Mouse (Mus musculus): ENCODE measurements at regions not wholly inside any gene's neighbourhood (a gene's known extent, or its start where the extent isn't known, plus 50 kb on each side); places are given as distances from the start of the nearest gene placed in this dataset.

DNA sequence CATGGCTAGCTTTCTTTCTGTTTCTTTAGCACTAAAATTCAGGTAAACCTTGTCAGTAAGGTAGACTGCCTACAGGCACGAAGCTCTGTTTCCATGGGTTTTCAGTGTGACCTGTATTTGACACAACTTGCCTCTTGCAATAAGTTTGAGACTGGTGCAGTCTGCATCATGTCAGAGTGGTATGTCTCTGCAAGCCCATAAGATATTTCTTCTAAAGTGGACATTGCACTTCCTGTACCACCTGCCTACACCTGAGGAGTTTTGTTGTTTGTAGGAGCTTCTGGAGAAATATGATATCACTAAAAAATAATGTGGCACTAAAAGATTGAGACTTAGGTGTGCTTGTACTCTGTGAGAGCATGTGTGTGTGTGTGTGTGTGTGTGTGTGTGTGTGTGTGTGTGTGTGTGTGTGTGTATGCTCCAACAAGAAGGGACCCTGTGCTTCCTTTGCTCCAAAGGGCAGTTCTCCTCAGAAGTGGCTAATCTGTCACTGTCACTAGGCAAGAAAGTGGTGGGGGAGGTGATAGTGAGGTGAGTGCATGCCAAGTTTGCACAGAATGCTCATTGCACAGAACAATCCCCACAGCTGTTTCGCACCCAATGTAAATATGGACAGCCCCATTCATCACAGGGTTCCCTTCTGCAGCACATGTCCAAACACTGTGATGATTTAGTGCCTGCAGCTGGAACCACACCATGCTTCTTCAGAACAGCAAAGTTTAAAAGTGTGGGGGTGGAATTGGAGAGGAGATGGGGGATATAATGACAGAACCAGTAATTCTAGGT is 360.5 kb downstream of the Tlr4 start:
- TF ChIP-seq CTCF (IDR thresholded peaks at IDR 0.05; ENCODE audit: extremely low read depth, insufficient read depth, insufficient read length, insufficient replicate concordance) (no peak), POLR2A (IDR thresholded peaks at IDR 0.05; ENCODE audit: low read depth, low read length) (no peak)

All from spleen, adult 2 months (tissue).